Mouse (Mus musculus): ENCODE measurements around the gene Dgkh.
A peak's percentile ranks its signal among the peaks of the same experiment; 100 is the strongest.
"Not testable (repeated sequence)": the region's sequence is repeated elsewhere in the genome, so short reads cannot be mapped to it uniquely, and the experiment has no call there.

Gene Dgkh

DNA sequence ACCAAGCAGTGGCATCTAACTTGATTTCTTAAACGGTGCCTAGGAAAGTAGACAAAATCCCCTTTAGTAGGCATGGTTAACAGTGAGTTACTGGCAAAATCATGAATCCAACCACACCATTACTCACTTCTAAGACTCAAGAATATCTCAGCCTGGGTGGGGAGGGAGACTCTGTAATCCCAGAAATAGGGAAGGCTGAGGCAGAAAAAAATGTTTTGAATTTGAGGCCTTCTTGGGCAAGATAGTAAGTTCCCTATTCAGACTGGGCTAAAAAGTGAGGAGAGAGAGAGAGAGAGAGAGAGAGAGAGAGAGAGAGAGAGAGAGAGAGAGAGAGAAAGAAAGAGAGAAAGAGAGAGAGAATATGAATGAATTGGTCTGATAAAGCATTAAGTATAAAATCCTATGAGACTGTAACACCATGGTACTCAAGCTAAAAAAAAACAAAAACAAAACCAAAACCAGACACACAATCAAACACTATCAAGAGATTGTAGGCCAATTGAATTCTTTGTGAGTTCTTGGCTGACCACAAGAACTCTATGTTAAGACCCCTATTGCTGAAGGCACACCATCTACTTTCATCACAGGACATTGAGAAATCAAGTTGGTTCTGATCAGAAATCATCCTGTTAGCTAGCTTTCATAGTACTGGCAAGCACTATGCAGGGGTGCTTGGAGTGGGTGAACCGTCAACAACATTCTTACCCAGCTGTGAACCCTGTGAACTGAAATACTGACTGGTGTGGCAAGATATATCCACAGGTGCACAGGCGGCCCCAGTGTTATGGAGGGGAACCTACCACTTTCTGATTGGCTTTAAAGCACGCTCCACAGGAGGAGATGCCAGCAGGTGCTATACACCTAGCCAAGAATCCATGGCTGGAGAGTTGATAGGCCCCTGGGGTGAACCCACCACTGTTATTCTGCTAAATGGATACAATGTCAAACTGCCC lies 101.4 kb downstream of the Dgkh start:
- DNase-seq (ENCODE audit: low spot score in 2 of 2): no peak

DNA sequence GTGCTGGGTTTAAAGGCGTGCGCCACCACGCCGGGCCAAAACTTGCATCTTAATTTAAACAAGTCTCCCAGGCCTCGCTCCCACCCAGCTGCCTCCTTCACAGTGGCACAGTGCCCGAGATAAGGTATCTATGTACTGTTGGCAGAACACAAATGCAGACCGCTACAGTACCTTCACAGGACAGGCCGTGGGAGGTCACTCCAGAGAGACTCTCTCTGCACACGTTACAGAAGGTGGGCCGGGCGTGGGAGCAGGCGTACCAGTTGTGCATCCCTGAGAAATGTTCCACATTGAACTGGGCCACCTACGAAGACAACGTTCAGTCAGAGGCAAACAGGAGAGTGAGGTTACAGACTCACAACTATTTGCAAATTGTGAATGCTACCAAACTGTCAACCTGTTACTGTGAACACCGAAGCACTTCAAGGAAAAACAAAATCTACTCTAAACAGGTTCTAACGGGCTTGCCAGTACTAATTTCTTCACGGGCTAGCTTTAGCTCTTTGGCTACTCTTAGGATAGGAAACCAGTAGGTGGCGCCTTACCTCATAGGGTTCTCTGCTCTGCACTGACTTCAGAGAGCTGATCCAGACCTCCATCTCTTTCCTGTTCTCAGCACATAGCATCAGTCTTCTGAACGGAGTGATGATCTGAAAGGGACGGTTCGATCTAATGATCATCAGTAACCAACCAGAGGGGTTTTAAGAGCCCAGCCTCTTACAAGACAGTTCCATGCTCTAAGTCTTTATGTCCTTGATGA lies 104.9 kb downstream of the Dgkh start:
- no peak for DNase-seq (ENCODE audit: low spot score in 2 of 2)

DNA sequence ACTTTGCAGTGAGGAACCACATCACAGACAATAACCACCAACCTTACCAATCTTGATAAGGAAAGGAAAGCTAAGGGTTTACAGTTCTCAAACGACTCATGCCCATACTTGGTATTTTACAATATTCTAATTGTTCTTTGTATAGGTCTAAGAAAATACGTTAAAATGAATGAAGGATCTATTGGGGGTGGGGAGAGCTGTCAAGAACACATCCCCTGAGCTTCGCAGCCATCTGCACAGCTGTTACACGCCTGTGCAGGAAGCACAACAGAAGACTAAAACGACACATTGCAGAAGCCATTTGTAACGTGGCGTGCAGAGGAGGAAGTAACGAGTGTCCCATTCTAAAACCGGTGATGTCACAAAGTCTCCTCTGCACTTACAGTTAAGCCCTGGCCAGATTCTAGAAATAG lies 113.7 kb downstream of the Dgkh start:
- no peak for DNase-seq (ENCODE audit: low spot score in 2 of 2)

DNA sequence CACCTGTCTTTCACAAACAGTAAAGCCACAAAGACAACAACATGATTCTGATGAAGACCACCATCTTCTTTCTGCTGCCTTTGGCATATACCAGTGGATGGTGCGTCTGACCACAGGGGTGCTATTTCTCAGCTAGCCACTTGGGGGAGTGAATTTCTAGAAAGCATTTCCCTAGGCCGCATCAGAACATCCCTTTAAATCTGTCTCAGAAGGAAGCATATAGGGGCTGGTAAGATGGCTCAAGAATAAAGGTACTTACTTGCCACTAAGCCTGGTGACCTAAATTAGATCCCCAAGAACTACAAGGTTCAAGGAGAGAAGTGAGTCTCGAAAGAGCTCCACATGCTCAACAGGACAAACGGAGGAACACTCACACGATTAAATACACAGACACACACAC lies 119.0 kb downstream of the Dgkh start:
- no peak for DNase-seq (ENCODE audit: low spot score in 2 of 2)

DNA sequence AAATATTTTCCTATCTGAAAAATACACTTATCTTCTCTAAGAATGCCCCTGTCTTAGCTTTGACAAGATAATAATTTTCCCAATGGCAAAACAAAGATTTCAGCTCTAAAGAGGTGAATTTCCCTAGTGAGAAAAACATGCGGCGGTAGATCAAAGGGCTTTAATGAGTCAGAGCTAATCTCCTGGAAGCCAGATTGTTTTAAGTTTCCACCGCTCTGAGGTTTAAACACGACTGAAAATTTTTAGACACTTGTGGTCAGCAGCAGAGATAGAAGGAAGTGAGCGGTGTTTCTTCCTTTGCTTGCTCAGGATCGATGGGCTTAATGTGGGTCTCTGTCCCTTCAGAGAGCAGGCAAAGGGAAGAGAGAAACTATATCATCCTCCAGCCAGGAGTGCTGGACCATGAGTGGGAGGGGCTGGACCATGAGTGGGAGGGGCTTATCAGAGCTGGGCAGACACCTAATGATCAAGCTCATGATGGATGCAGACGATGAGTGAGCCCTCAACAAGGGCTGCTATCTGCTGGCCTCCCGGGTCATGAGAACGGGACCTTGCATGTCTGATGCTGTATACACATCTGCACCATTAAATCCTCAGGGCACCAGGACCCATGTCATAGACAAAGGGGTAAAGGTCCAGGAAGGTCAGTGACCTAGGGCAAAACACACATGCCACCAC lies 120.3 kb downstream of the Dgkh start:
- DNase-seq (ENCODE audit: low spot score in 2 of 2): no peak

DNA sequence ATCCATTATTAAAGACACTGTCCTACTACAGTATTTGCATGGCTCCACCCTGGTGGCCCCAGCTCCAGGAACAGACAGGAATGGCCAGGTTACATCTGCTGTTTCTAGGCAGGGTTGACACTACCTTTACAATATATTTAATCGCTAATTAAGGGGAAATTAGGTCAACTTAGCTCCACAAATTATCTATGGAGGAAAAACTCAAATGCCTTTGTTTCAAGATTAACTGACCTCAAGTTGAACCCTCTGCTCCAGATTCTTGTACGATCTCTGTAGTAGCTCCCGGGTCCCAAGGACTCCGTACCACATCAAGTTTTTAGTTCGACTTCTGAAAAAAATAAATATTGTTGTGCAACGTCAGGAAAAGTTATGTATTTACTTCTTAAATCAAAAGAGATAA lies 137.7 kb downstream of the Dgkh start:
- no peak for DNase-seq (ENCODE audit: low spot score in 2 of 2)

DNA sequence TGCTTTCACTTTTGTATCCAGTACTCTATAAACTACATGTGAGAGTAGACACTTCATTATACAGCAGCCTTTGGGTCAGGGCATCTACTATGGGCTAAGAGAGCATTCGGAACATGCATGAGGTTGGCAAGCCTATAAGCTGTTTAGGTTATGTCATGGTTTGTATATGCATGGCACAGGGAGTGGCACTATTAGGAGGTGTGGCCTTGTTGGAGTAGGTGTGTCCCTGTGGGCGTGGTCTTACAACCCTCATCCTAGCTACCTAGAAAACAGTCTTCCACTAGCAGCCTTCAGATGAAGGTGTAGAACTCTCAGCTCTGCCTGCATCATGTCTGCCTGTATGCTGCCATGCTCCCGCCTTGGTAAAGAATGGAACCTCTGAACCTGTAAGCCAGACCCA lies 139.6 kb downstream of the Dgkh start:
- DNase-seq (ENCODE audit: low spot score in 2 of 2): no peak

DNA sequence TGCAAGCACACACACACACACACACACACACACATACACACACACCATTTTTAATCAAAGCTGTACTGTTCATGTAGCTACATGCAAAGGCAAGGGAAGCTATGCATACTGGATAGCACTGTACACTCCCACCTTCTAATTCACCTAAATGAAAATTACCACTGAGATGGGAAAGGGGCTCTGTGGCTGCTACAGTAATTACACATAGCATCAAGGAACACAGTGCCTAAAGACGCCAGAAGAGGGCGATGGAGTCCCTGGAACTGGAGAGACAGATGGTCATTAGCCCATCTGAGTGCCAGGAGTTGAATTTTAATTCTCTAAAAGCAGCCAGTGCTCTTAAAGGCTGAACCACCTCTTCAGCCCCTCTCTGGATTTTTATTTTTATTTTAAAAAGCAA lies 142.2 kb downstream of the Dgkh start:
- no peak for DNase-seq (ENCODE audit: low spot score in 2 of 2)

DNA sequence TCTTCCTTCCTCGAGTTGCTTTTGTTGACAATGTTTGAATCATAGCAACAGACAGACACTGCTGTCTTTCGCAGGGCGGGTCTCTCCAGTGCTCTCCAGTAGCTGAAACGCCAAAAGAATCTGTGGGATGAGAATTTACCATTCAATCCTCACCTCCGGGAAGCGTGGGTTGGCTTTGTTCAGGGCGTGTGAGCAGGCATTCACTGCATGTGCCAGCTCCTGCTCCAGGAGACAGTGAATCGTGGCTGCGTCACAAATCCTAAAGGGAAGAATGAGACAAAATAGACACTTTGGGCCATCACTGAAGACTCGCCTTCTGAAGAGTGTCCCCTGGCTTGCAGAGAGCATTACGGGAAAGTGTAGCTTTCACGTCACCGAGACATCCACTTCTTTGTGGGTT lies 148.4 kb downstream of the Dgkh start:
- DNase-seq (ENCODE audit: low spot score in 2 of 2): no peak

DNA sequence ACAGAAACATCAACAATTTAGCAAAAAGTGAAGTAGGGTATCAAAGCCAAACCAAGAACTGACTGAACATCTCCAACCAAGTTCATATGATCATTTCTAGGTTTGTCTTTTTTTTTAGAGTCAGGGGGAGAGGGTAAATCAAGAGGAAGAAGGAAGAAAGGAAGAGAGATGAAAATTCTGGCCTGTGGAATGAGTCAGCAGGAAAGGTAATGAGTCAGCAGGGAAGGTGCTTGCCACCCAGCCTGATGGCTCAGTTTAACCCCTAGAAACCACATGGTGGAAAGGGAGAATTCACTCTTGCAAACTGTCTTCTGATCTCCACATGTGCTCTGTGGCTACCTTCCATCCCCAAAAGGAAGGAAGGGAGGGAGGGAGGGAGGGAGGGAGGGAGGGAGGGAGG lies 149.4 kb downstream of the Dgkh start:
- DNase-seq (ENCODE audit: low spot score in 2 of 2): no peak

DNA sequence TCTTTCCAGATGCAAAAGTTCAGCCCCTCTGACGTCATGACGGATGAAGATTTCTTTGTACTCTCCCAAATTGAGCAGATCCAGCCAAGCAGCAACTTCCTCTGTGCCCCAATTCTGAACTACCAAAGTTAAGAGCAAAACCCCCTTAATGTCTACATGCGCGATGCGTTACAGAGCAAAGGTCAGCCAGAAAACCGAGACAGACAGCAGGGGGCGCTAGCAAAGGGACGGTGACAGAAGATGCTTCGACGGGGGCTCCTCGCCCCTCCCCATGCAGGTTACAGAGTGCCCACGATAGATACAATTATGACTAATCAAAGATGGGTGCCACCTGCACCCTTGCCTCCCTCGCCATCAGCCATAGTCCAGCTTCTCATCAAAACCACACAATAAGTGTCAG lies 156.7 kb downstream of the Dgkh start:
- DNase-seq (ENCODE audit: low spot score in 2 of 2): no peak

DNA sequence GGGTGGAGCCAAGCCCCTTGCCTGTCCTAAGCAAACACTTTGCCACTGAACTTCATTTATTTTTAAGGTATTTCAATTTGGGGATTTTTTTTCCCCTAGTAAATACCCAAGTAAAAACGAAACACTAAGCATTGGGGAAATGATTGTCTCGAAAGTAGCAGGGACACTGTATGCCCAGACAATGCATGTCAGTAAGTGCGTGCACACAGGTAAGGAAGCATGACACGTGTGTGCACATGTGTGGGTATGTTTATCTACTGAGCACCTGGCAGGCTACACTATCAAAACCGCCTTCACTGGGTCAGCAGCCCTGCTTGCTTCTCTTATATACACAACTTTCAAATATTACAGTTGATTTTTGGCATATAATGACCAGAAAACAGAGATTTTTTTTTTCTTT lies 164.2 kb downstream of the Dgkh start:
- DNase-seq (ENCODE audit: low spot score in 2 of 2): no peak

DNA sequence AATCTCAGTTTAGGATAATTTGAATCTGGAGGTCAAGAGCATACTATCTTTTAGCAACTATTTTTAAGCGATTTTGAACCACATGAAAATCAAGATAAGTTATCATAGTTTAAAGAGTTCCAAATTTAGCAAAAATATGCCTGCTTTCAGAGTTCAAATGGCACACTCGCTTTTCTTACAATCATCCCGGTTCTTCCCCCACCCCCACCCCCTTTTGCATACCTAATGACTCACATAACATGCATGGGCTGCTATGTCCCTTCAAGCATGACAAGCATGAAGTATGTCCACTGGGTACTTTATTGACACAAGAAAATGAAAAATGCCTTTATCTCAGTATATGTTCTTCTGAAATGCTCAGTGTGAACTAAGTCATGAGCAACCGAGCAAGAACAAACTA lies 166.1 kb downstream of the Dgkh start:
- no peak for DNase-seq (ENCODE audit: low spot score in 2 of 2)

DNA sequence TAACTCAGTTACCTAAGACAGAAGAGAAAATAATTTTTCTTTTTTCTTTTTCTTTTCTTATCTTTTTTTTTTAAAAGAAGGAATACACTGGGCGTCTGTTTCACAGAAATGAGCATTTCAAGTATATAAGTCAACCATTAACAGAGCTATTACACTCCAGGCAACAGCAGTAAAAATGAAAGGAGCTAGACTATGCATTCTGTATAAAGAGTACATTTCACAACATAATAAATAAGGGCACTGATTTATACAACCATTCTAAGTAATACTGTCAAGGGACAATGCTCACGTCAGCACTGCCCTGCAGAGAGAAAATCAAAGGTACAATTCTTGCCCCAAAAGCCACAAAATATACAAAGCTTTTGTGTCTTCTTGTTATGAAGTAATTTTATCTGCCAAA lies 168.3 kb downstream of the Dgkh start:
- DNase-seq (ENCODE audit: low spot score in 2 of 2): no peak

DNA sequence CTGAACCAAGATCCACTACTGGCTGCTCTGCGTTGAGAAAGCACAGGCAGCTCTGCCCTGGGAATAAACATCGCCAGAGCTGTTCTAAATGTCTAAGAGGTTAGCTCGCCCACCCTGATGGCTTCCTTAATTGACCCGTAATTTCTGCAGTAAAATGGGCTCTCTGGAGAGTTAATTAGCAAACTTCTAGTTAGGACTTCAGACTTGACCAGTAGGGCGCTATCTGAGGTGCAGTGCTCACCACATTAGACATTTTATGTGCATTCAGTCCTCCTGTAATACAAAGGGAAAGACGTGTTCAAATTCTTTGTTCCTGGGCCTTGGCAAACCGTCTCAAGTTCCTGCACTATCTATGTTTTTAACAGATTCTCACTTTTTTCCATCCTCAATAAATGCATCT lies 169.4 kb downstream of the Dgkh start:
- no peak for DNase-seq (ENCODE audit: low spot score in 2 of 2)

DNA sequence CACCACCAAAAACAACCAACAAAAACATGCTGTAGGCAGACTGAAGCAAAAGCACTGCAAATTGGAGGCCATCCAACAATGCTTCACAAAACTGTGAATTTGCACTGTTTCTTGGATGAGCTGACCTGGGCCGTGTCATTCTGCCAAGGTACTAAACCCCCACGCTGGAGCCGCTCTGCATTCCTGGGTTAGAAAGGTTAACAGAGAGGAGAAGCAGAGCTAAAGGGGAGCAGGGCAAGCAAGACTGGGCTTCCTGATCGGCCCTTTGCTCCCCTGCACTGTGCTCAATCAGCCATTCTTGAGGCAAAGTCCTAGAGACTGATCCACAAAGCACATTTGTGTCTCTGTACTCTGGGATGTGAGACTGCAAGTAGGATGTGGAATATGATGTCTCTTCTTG lies 170.5 kb downstream of the Dgkh start:
- DNase-seq (ENCODE audit: low spot score in 2 of 2): no peak

DNA sequence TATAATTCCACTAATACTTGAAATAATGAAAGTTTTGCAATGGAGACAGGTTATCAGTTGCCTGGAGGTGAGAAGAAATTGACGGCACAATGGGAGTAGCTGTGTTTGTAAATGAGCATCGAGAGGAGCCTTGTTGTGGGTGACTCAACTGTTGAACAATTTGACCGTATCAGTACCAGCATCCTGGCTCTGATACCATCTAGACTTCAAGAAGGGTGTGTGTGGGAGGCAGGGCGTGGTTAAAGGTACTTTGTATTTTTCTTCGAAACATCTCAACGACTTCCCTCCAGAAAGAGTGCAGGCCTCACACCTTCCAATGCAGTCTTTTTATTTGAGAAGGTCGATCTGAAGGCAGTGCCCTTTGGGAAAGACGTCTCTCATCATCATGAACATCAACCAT lies 173.5 kb downstream of the Dgkh start:
- no peak for DNase-seq (ENCODE audit: low spot score in 2 of 2)

DNA sequence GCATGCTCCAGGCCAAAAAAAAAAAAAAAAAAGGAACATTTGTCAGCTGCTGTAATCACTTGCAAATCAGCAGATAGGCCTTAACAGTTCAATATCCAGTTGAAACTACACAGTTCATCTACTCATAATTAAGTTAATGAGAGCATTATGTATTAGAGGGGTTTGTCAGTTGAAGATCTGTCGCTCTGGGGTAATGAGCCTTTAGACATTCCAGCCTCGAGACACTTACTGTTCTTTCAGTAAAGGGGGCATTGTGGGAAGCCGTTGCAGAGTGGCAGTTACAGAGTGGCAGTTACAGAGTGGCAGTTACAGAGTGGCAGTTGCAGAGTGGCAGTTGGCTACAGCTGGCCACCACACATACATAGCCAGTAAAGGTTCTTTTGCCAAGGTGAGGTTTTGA lies 177.7 kb downstream of the Dgkh start:
- not testable (repeated sequence) for DNase-seq (ENCODE audit: low spot score in 2 of 2)

DNA sequence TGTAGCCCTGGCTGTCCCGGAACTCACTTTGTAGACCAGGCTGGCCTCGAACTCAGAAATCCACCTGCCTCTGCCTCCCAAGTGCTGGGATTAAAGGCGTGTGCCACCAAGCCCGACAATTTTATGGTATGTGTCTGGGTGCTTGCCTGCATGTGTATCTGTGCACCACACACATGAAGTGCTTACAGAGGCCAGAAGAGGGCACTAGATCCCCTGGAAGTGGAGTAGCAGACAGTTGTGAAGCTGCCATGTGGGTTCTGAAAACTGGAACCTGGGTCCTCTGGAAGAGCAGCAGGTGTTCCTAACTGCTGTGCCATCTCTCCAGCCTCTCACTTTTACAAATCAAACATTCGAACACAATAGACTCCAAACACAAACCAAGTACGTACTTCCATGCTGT lies 178.9 kb downstream of the Dgkh start:
- no peak for DNase-seq (ENCODE audit: low spot score in 2 of 2)

DNA sequence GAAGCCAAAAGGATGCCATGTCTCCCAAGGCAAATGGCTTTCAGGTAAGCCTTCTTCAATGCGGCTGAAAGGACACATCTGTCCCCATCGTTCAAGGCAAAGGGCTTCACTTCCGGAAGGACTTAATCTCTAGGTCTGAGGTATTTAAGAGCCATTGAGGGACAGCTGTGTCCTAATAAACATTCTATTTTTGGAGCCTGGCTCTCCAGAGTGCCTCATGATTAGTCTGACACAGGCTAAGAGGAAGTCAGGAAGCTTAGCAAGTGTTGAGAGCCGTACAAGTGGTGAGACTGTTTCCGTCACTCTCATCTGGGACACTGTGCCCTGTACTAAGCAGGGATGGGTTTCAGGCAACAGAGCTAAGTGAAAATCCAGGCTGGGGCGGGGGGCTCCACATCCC lies 183.8 kb downstream of the Dgkh start:
- DNase-seq (ENCODE audit: low spot score in 2 of 2): peak; percentile 63 to 68

DNA sequence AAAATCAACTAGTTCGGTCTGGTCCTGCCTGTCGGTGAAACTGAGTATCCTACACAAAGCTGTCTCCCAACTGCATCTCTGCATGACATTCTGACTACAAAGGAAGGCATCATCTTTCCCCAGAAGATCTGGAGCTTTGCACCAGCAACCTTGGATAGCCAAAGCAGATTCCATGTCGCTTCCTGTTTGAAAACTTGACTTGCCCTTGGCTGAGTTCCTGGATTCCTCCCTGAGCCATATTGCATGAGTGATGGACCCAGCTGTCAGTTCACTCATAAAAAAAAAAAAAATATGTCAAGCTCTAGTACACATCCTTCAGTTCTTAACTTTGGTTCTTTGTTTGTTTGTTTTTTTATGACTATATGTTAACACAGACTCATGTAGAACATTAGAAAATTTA lies 191.3 kb downstream of the Dgkh start:
- DNase-seq (ENCODE audit: low spot score in 2 of 2): no peak

DNA sequence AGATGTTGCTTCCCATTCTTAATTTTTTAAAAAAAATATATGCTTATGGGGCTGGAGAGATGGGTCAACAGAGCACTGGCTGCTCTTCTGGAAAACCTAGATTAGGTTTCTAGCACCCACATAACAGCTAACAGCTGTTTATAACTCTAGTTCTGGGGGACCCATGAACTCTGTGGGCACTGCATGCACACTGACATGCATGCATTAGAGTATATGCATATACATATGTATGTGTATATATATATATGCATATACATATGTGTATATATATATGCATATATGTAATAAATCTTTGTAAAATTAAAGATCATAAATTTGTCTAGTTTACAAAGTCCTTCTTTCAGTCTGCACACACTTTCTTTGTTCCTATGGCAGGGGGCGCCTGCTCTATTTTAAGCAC lies 192.8 kb downstream of the Dgkh start:
- DNase-seq (ENCODE audit: low spot score in 2 of 2): no peak
